Mouse (Mus musculus): ENCODE results near the gene Rnf103. TPM values are rescaled to one million over a fixed set of nuclear protein-coding genes. Genes with fewer than 3 reads are reported as not detected.

The Rnf103 gene
- total RNA-seq, 2 experiments from 2014 or later, result 49.8 to 54.0 TPM

Other genes starting within 250 kb of the Rnf103 start
- gene Krcc1, start 222.2 kb upstream of the Rnf103 start, total RNA-seq (2021), result 10 to 100 TPM; 13.6 to 14.9 TPM
- 1 to 10 TPM in 1 of 2 experiments, under 1 TPM in 1; 0.96 to 2.4 TPM for gene Smyd1, start 171.7 kb upstream of the Rnf103 start, total RNA-seq (2021)
- gene Cd8b1, start 171.1 kb upstream of the Rnf103 start, total RNA-seq (2021), result not detected
- gene Cd8a, start 120.5 kb upstream of the Rnf103 start, total RNA-seq (2021), result not detected
- gene Rmnd5a, start 53.3 kb upstream of the Rnf103 start, total RNA-seq (2021), result 100 to 1,000 TPM in 1 of 2 experiments, 10 to 100 TPM in 1; 96.3 to 108 TPM
- gene Chmp3, start 49.9 kb downstream of the Rnf103 start, total RNA-seq (2021), result 100 to 1,000 TPM in 1 of 2 experiments, 10 to 100 TPM in 1; 93.8 to 103 TPM
- gene Kdm3a, start 139.1 kb downstream of the Rnf103 start, total RNA-seq (2021), result 10 to 100 TPM; 37.8 to 44.2 TPM
- gene Reep1, start 213.7 kb downstream of the Rnf103 start, total RNA-seq (2021), result 10 to 100 TPM; 96.9 to 98.7 TPM

All from left cerebral cortex, postnatal 25 days (tissue).